ENCODE assay signal across 9 mouse cellular contexts in genomic region chr2:126931784-126932183, GRCm38 (mm10). TPM values are rescaled to one million over a fixed set of nuclear protein-coding genes. Genes with fewer than 3 reads are reported as not detected.
DNase-seq lines count a peak whose midpoint lies in the region; ATAC-seq lines count a peak whose summit lies in the region.
"Had no signal": no experiment of that assay in that cellular context is flagged by ENCODE, and none has a peak within 500 bp of the region (broad histone marks: within the 10 kb centered on the region; RNA-seq: fewer than 3 reads in every experiment).

No protein-coding gene starts in this region.

- H3K4me2 ChIP-seq in heart, embryonic 15.5 days: peak overlapping the region; percentile 73
- H3K4me2 ChIP-seq in hindbrain, embryonic 16.5 days (ENCODE audit: low read length): peak overlapping the region; percentile 73
- H3K4me2 ChIP-seq in midbrain, embryonic 12.5 days (replicated peaks): peak overlapping the region; percentile 69

- ATAC-seq in heart, embryonic 15.5 days (replicated peaks; ENCODE audit: insufficient number of reproducible peaks, insufficient read depth, low FRiP score, low read depth): no peak
- ATAC-seq in hindbrain, embryonic 16.5 days: no peak
- no peak for ATAC-seq in midbrain, embryonic 12.5 days (ENCODE audit: low FRiP score, low read depth)

- peak overlapping the region; percentile 98 for H3K27ac ChIP-seq in heart, embryonic 15.5 days
- H3K27ac ChIP-seq in hindbrain, embryonic 16.5 days (ENCODE audit: low read depth, low read length): no peak overlapping the region; the same call in 1 of the 2 replicates
- H3K27ac ChIP-seq in midbrain, embryonic 12.5 days (replicated peaks): no peak overlapping the region; the same call in 1 of the 2 replicates

- no peak overlapping the region for H3K4me3 ChIP-seq in heart, embryonic 15.5 days
- peak overlapping the region; percentile 69 for H3K4me3 ChIP-seq in hindbrain, embryonic 16.5 days (ENCODE audit: low read length)
- peak overlapping the region; percentile 66 for H3K4me3 ChIP-seq in midbrain, embryonic 12.5 days

- no peaks in the 10 kb centered on the region for H3K27me3 ChIP-seq in heart, embryonic 15.5 days
- H3K27me3 ChIP-seq in hindbrain, embryonic 16.5 days (replicated peaks; ENCODE audit: control insufficient read depth, insufficient read depth, low read length): no peaks in the 10 kb centered on the region
- peaks cover 3% of the 10 kb centered on the region; the same call in 1 of the 2 replicates for H3K27me3 ChIP-seq in midbrain, embryonic 12.5 days

- 49% methylated on average over 4 of the region's 4 CpGs for WGBS in heart, embryonic 15.5 days
- WGBS in hindbrain, embryonic 16.5 days: 58% methylated on average over 4 of the region's 4 CpGs
- WGBS in midbrain, embryonic 12.5 days: 65% methylated on average over 4 of the region's 4 CpGs

- no peak overlapping the region for H3K9ac ChIP-seq in heart, embryonic 15.5 days
- no peak overlapping the region for H3K9ac ChIP-seq in hindbrain, embryonic 16.5 days (ENCODE audit: low read depth, low read length)
- H3K9ac ChIP-seq in midbrain, embryonic 12.5 days (replicated peaks): peak overlapping the region; percentile 80; the same call in 1 of the 2 replicates

- intact Hi-C loops in heart, postnatal 10 days (cut with DNase I): loop anchor here (1.0 kb wide), 1 partner anchor 56 kb away; no protein-coding TSS in a partner anchor
- intact Hi-C loops in left cerebral cortex, postnatal 36 days (cut with DNase I): loop anchor here (1.0 to 2.0 kb wide), 2 partner anchors 55 to 65 kb away; partner anchors contain the start of gene Trpm7

- no peak for DNase-seq in heart, postnatal 10 days
- peak; percentile 35 for DNase-seq in adipocyte (ENCODE audit: low spot score)
- DNase-seq in ovary, postnatal 10 days (ENCODE audit: low spot score): no peak
- DNase-seq in left cerebral cortex, postnatal 36 days (ENCODE audit: low spot score in 2 of 2): no peak
- DNase-seq in cerebellum, postnatal 25 days: no peak
- DNase-seq: retina, postnatal 1 day had no signal

- peaks cover 7% of the 10 kb centered on the region for H3K4me1 ChIP-seq in heart, embryonic 15.5 days (replicated peaks)
- peaks cover 8% of the 10 kb centered on the region; the same call in 1 of the 2 replicates for H3K4me1 ChIP-seq in hindbrain, embryonic 16.5 days (ENCODE audit: control insufficient read depth, insufficient read depth, low read depth, low read length)
- H3K4me1 ChIP-seq in midbrain, embryonic 12.5 days: no peaks in the 10 kb centered on the region

- H3K9me3 ChIP-seq in heart, embryonic 15.5 days (replicated peaks): no peaks in the 10 kb centered on the region
- no peaks in the 10 kb centered on the region for H3K9me3 ChIP-seq in hindbrain, embryonic 16.5 days (ENCODE audit: control insufficient read depth, low read length)
- H3K9me3 ChIP-seq in midbrain, embryonic 12.5 days: no peaks in the 10 kb centered on the region

- H3K36me3 ChIP-seq in heart, embryonic 15.5 days: 0 out of 2 replicates have a peak, but pooled peaks cover 6% of the 10 kb centered on the region
- peaks cover 2% of the 10 kb centered on the region; the same call in 1 of the 2 replicates for H3K36me3 ChIP-seq in hindbrain, embryonic 16.5 days (ENCODE audit: control insufficient read depth, insufficient read depth, low read length)
- H3K36me3 ChIP-seq in midbrain, embryonic 12.5 days: peaks cover 5% of the 10 kb centered on the region

RNA-seq across cellular contexts. Expression of gene Sppl2a, which starts 1.3 kb away (rescaled TPM):
- 34.6 and 39.0 TPM in 2 replicates for polyA plus RNA-seq in heart, embryonic 15.5 days (2015; fragmentation: Nextera tagmentation; extraction: Ambion mirVana)
- total RNA-seq in heart, postnatal 10 days (2021): 10 to 100 TPM; 49.6 to 51.3 TPM
- 33.8 and 37.4 TPM in 2 replicates for polyA plus RNA-seq in hindbrain, embryonic 16.5 days (2015; fragmentation: Nextera tagmentation; extraction: Ambion mirVana)
- 33.9 and 34.0 TPM in 2 replicates for polyA plus RNA-seq in midbrain, embryonic 12.5 days (2016; fragmentation: Nextera tagmentation; extraction: Ambion mirVana)
- 10 to 100 TPM; 23.7 to 29.2 TPM for total RNA-seq in left cerebral cortex, postnatal 36 days (2021)

RNA-seq across cellular contexts. Expression of gene Trpm7, which starts 55.8 kb away (rescaled TPM):
- polyA plus RNA-seq in heart, embryonic 15.5 days (2015; fragmentation: Nextera tagmentation; extraction: Ambion mirVana): 40.1 and 42.7 TPM in 2 replicates
- 10 to 100 TPM; 52.0 to 54.1 TPM for total RNA-seq in heart, postnatal 10 days (2021)
- polyA plus RNA-seq in hindbrain, embryonic 16.5 days (2015; fragmentation: Nextera tagmentation; extraction: Ambion mirVana): 28.6 and 28.8 TPM in 2 replicates
- 43.3 and 44.5 TPM in 2 replicates for polyA plus RNA-seq in midbrain, embryonic 12.5 days (2016; fragmentation: Nextera tagmentation; extraction: Ambion mirVana)
- total RNA-seq in left cerebral cortex, postnatal 36 days (2021): 10 to 100 TPM; 30.4 to 42.3 TPM
